Mouse (Mus musculus) embryonic facial prominence, embryonic 15.5 days (tissue): ENCODE results near the gene Sgf29. TPM values are rescaled to one million over a fixed set of nuclear protein-coding genes. Genes with fewer than 3 reads are reported as not detected.

Experiments
- ATAC-seq: fragments of 200-750 bp; cut with Nextera tagmentation; 2 replicates; pipeline ENCODE4 v1.8.0; 2017; ENCODE audit warnings: low read depth, moderate TSS enrichment; ENCODE audit not compliant: insufficient number of reproducible peaks, low FRiP score, low TSS enrichment
- H3K27ac ChIP-seq: fragments of 300-500 bp; sonication (generic); replicated peaks from 2 replicates; pipeline ENCODE4 v1.5.1; 2015; ENCODE audit warnings: mild to moderate bottlenecking, inconsistent platforms
- H3K27me3 ChIP-seq: fragments of 300-500 bp; sonication (generic); 2 replicates; pipeline ENCODE4 v1.6.1; 2015; ENCODE audit warnings: inconsistent platforms
- H3K36me3 ChIP-seq: fragments of 300-500 bp; sonication (generic); 2 replicates; pipeline ENCODE4 v1.6.1; 2015; ENCODE audit warnings: mild to moderate bottlenecking, inconsistent platforms
- H3K4me1 ChIP-seq: fragments of 300-500 bp; sonication (generic); 2 replicates; pipeline ENCODE4 v1.6.1; 2015; ENCODE audit warnings: inconsistent platforms
- H3K4me2 ChIP-seq: fragments of 300-500 bp; sonication (generic); replicated peaks from 2 replicates; pipeline ENCODE4 v1.6.1; 2015; ENCODE audit warnings: mild to moderate bottlenecking, inconsistent platforms
- H3K4me3 ChIP-seq: fragments of 300-500 bp; sonication (generic); replicated peaks from 2 replicates; pipeline ENCODE4 v1.5.1; 2015; ENCODE audit warnings: mild to moderate bottlenecking, inconsistent platforms
- H3K9ac ChIP-seq: fragments of 300-500 bp; sonication (generic); 2 replicates; pipeline ENCODE4 v1.6.1; 2015; ENCODE audit warnings: inconsistent platforms
- H3K9me3 ChIP-seq: fragments of 300-500 bp; sonication (generic); replicated peaks from 2 replicates; pipeline ENCODE4 v1.6.1; 2016; ENCODE audit warnings: inconsistent platforms
- WGBS: fragments of 180-500 bp; shearing (Covaris S2); methylation state at CpG from one replicate; pipeline ENCODE4 v1.1.7; 2015; 5-methylcytosine and 5-hydroxymethylcytosine counted together
- polyA plus RNA-seq: library from polyadenylated mRNA; unstranded; fragments of >200 nt; fragmentation: Nextera tagmentation; extraction: Ambion mirVana; gene quantifications from 2 replicates; pipeline ENCODE4 v1.2.1, GENCODE M21; 2015

Sgf29 gene
- polyA plus RNA-seq, 1 experiment from 2014 or later = 43.4 TPM

DNA sequence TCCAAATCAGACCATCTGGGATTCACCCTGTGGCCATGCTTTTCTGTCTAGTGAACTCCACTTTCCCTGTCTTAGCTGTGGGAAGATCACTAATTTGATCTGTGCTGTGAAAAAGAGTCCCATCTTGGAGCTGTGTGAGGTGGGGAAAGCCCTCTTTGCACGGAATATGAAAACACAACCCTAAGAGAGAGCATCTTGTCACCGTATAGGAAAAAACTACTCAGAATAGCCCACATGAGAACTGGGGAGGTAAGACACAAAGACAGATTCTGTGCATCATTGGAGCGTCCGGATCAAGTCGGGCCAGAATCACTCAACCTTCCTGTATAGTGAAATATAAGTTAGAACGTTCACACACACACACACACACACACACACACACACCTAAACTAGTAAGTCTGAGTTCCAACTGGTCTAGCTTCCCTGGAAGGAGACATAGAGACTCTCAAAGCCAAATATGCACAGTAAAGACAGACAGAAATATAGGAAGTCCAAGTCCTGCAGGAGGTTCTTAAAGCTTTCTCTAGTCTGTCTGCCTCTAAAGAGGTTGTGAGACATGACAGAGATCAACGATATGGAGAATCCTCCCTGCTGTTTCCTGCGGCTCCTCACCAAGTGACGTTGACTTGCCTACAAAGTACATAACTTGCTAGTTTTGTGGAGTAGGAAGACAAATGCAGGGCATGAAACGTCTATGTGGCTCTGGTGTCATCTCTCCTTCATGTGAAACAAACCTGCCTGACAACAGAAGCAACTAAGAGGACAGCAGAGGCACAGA lies 59.3 kb downstream of the Sgf29 start:
- no peak overlapping the region for H3K9ac ChIP-seq
- H3K36me3 ChIP-seq = no peaks in the 10 kb centered on the region
- no peak for ATAC-seq
- H3K4me3 ChIP-seq = no peak overlapping the region
- WGBS = 83% methylated on average over 10 of the region's 10 CpGs
- no peaks in the 10 kb centered on the region for H3K9me3 ChIP-seq
- no peak overlapping the region for H3K4me2 ChIP-seq
- H3K27ac ChIP-seq = no peak overlapping the region
- peaks cover 18% of the 10 kb centered on the region; the same call in 1 of the 2 replicates for H3K27me3 ChIP-seq
- H3K4me1 ChIP-seq = peaks cover 14% of the 10 kb centered on the region

DNA sequence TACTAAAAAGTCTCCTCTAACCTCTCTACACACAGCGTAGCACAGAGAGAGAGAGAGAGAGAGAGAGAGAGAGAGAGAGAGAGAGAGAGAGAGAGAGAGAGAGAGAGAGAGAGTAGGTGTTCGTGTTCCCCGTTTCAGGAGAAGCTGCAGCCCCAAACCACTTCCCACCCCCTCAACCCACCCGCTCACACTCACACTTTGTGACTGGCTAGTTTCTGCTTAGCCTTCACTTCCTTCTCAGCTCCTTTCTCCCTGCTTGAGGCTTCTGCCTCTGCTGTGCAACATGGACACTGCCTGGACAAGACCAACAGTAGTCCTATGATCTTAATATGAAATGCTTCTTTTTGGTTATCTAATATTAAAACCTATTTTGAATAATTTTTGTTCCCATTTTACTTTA lies 61.2 kb downstream of the Sgf29 start:
- Histone ChIP-seq H3K4me3 (no peak overlapping the region), H3K9ac (no peak overlapping the region), H3K4me2 (no peak overlapping the region), H3K27me3 (peaks cover 8% of the 10 kb centered on the region; the same call in 1 of the 2 replicates), H3K9me3 (no peaks in the 10 kb centered on the region), H3K27ac (no peak overlapping the region), H3K36me3 (no peaks in the 10 kb centered on the region), H3K4me1 (no peaks in the 10 kb centered on the region)
- 56% methylated on average over 3 of the region's 4 CpGs for WGBS
- ATAC-seq = no peak

DNA sequence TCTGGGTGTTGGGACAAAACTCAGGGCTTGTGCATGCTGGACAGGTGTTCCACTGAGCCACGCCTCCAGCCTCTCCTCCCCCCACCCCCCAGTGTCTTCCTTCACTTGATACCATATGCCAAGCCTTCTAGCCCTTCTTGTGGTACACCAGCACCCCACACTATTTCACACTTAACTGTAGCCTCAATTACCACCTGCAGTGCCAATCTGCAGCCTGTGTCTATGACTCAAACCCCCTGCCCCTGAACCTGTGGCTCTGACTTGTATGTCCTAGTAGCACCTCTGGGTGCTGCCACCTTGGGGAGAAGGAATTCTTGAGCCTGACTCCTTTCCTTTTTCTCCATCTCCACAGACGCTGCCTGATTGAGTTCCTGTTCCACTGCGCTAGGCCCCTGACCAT lies 62.8 kb downstream of the Sgf29 start:
- ATAC-seq = no peak

GRCm38 (mm10) chr7:126715679-126716078 lies 66.6 kb downstream of the Sgf29 start:
- ATAC-seq = no peak
- H3K9me3 ChIP-seq = no peaks in the 10 kb centered on the region
- no peak overlapping the region for H3K27ac ChIP-seq
- 77% methylated on average over 4 of the region's 4 CpGs for WGBS
- H3K27me3 ChIP-seq = no peaks in the 10 kb centered on the region
- no peaks in the 10 kb centered on the region for H3K36me3 ChIP-seq
- H3K4me2 ChIP-seq = no peak overlapping the region
- no peak overlapping the region for H3K9ac ChIP-seq
- H3K4me1 ChIP-seq = no peaks in the 10 kb centered on the region
- no peak overlapping the region for H3K4me3 ChIP-seq

More for the DNA sequence above, 62.8 kb downstream of the Sgf29 start:
- no peak overlapping the region for H3K4me3 ChIP-seq
- no peak overlapping the region for H3K27ac ChIP-seq
- H3K36me3 ChIP-seq = no peaks in the 10 kb centered on the region
- no peaks in the 10 kb centered on the region for H3K27me3 ChIP-seq
- no peaks in the 10 kb centered on the region for H3K9me3 ChIP-seq
- no peak overlapping the region for H3K9ac ChIP-seq
- H3K4me1 ChIP-seq = no peaks in the 10 kb centered on the region
- H3K4me2 ChIP-seq = no peak overlapping the region
- WGBS = 79% methylated on average over 3 of the region's 3 CpGs

DNA sequence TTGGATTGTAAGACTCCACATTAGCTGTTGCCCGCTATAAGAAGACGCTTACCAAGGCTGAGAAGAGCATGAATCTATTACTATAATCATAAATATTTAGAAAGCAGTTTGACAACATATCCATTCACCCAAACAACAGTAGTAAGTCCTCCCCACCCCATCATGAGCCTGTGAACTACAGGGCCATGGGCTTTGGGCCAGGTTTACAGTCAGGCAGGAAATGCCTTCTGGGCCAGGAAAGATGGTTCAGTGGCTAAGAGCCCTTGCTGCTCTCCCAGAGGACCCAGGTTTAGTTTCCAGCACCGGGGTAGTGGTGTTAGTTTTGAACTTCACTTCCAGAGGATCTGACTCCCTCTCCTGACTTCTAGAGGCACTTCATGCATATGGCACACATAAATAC lies 68.5 kb downstream of the Sgf29 start:
- Histone ChIP-seq H3K27ac (no peak overlapping the region), H3K4me3 (no peak overlapping the region), H3K9ac (no peak overlapping the region), H3K4me1 (no peaks in the 10 kb centered on the region), H3K4me2 (no peak overlapping the region), H3K36me3 (no peaks in the 10 kb centered on the region), H3K27me3 (no peaks in the 10 kb centered on the region), H3K9me3 (no peaks in the 10 kb centered on the region)
- 87% methylated on average over 3 of the region's 3 CpGs for WGBS
- ATAC-seq = no peak

DNA sequence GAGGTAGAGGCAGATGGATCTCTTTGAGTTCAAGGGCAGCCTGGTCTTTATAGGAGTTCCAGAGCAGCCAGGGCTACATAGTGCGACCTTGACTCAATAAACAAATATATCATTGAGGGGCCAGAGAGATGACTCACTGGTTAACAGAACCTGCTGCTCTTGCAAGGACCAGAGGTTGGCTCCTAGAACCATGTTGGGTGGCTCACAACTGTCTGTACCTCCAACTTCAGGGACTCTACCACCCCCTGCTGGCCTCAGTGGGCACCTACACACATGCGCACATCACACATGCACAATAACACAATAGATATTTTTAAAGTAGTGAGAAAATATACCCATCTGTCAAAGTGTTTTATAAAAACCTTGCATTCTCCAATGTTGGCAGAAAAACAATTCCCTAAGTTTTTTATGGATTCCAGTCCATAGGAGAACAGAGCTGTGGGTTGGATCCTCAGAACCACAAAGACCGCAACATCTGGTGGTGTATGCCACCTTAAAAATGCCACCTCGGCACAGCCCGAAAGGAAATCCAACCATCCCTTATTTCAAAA lies 69.8 kb downstream of the Sgf29 start:
- WGBS = 88% methylated on average over 5 of the region's 5 CpGs
- Histone ChIP-seq H3K9ac (no peak overlapping the region), H3K27me3 (no peaks in the 10 kb centered on the region), H3K27ac (no peak overlapping the region), H3K9me3 (no peaks in the 10 kb centered on the region), H3K4me2 (no peak overlapping the region), H3K36me3 (no peaks in the 10 kb centered on the region), H3K4me1 (no peaks in the 10 kb centered on the region), H3K4me3 (no peak overlapping the region)
- ATAC-seq = no peak

DNA sequence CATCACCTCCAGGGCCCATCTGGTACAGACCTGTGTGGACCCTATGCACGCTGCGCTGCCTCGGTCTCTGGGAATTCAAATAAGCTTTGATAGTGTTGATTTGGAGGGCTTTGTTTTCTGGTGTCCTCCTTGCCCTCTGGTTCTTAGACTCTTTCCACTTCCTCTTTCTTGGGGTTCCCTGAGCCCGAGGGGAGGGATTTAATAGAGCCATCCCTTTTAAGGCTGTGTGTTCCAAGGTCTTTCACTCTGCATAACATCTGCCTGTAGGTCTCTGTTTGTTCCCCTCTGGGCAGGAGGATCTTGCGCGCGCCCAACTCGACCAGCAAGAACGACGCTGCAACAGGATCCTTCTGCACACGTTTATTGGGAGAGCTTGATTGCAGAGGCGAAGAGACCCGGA lies 72.5 kb downstream of the Sgf29 start:
- Histone ChIP-seq H3K9me3 (no peaks in the 10 kb centered on the region), H3K36me3 (no peaks in the 10 kb centered on the region), H3K27me3 (no peaks in the 10 kb centered on the region), H3K4me2 (no peak overlapping the region), H3K27ac (no peak overlapping the region), H3K9ac (no peak overlapping the region), H3K4me3 (no peak overlapping the region), H3K4me1 (no peaks in the 10 kb centered on the region)
- WGBS = 92% methylated on average over 13 of the region's 13 CpGs
- ATAC-seq = no peak

Other genes starting within 250 kb of the Sgf29 start
- 0.07 TPM in 1 of 2 replicates, not detected in the other for gene Cd19, start 234.4 kb upstream of the Sgf29 start, polyA plus RNA-seq
- gene Rabep2, start 220.6 kb upstream of the Sgf29 start, polyA plus RNA-seq = 36.2 and 38.1 TPM in 2 replicates
- gene Atp2a1, start 186.2 kb upstream of the Sgf29 start, polyA plus RNA-seq = 103 and 140 TPM in 2 replicates
- gene Sh2b1, start 173.9 kb upstream of the Sgf29 start, polyA plus RNA-seq = 54.2 and 60.4 TPM in 2 replicates
- 129 and 130 TPM in 2 replicates for gene Tufm, start 161.9 kb upstream of the Sgf29 start, polyA plus RNA-seq
- 52.1 and 58.0 TPM in 2 replicates for gene Atxn2l, start 145.9 kb upstream of the Sgf29 start, polyA plus RNA-seq
- gene Eif3c, start 82.9 kb upstream of the Sgf29 start, polyA plus RNA-seq = 176 and 188 TPM in 2 replicates
- 1.4 and 1.5 TPM in 2 replicates for gene Apobr, start 64.4 kb upstream of the Sgf29 start, polyA plus RNA-seq
- 33.7 and 38.4 TPM in 2 replicates for gene Cln3, start 63.5 kb upstream of the Sgf29 start, polyA plus RNA-seq
- not detected in 2 replicates for gene Il27, start 54.4 kb upstream of the Sgf29 start, polyA plus RNA-seq
- 38.5 and 40.4 TPM in 2 replicates for gene Nupr1, start 18.4 kb upstream of the Sgf29 start, polyA plus RNA-seq
- 10.0 and 12.2 TPM in 2 replicates for gene Sult1a1, start 27.1 kb downstream of the Sgf29 start, polyA plus RNA-seq
- gene Bola2, start 46.1 kb downstream of the Sgf29 start, polyA plus RNA-seq = 121 TPM in 2 replicates
- gene Slx1b, start 46.5 kb downstream of the Sgf29 start, polyA plus RNA-seq = 9.8 and 12.5 TPM in 2 replicates
- gene Coro1a, start 58.5 kb downstream of the Sgf29 start, polyA plus RNA-seq = 43.8 and 44.7 TPM in 2 replicates
- gene Mapk3, start 110.3 kb downstream of the Sgf29 start, polyA plus RNA-seq = 74.0 and 78.5 TPM in 2 replicates
- 11.1 and 12.4 TPM in 2 replicates for gene Gdpd3, start 117.0 kb downstream of the Sgf29 start, polyA plus RNA-seq
- 145 and 148 TPM in 2 replicates for gene Ypel3, start 127.6 kb downstream of the Sgf29 start, polyA plus RNA-seq
- 0.71 and 0.81 TPM in 2 replicates for gene Tbx6, start 132.2 kb downstream of the Sgf29 start, polyA plus RNA-seq
- 232 and 234 TPM in 2 replicates for gene Ppp4c, start 143.2 kb downstream of the Sgf29 start, polyA plus RNA-seq
- gene Fam57b, start 148.4 kb downstream of the Sgf29 start, polyA plus RNA-seq = 0.53 and 0.71 TPM in 2 replicates
- gene 4930451I11Rik, start 182.3 kb downstream of the Sgf29 start, polyA plus RNA-seq = not detected in 2 replicates
- 0.85 and 1.6 TPM in 2 replicates for gene Doc2a, start 198.1 kb downstream of the Sgf29 start, polyA plus RNA-seq
- 26.8 and 33.3 TPM in 2 replicates for gene Hirip3, start 212.7 kb downstream of the Sgf29 start, polyA plus RNA-seq
- 84.4 and 92.0 TPM in 2 replicates for gene Ino80e, start 213.1 kb downstream of the Sgf29 start, polyA plus RNA-seq
- gene Taok2, start 235.4 kb downstream of the Sgf29 start, polyA plus RNA-seq = 50.4 and 50.6 TPM in 2 replicates